Mouse (Mus musculus): ENCODE data around the gene Rhog. TPM values are rescaled to one million over a fixed set of nuclear protein-coding genes. Genes with fewer than 3 reads are reported as not detected.

Gene Rhog
- polyA plus RNA-seq, 1 experiment = 95.1 TPM

- H3K79me2 ChIP-seq (ENCODE audit: control insufficient read depth, insufficient read depth) = peaks cover 92% of the 10 kb centered on the region
- H3K79me3 ChIP-seq (ENCODE audit: low read depth) = peaks cover 65% of the 10 kb centered on the region
- no peak overlapping the region for H3ac ChIP-seq (ENCODE audit: control insufficient read depth, insufficient read length, low read depth)
- TF ChIP-seq USF1 (IDR thresholded peaks at IDR 0.05; ENCODE audit: low read depth) (no peak), CEBPB (IDR thresholded peaks at IDR 0.05; ENCODE audit: low read depth) (no peak), CTCF (IDR thresholded peaks at IDR 0.05; ENCODE audit: control insufficient read depth, insufficient read depth, insufficient read length) (no peak), MYOD1 (IDR thresholded peaks at IDR 0.05; ENCODE audit: control insufficient read depth, insufficient read length, low read depth) (no peak), MAX (IDR thresholded peaks at IDR 0.05) (no peak)
- no peaks in the 10 kb centered on the region for H3K27me3 ChIP-seq (ENCODE audit: control insufficient read depth, insufficient read depth, insufficient read length)
- no peak overlapping the region for H3K4me3 ChIP-seq (ENCODE audit: insufficient read depth, poor library complexity, severe bottlenecking)
- H3K36me3 ChIP-seq (ENCODE audit: control insufficient read depth, insufficient read depth) = peaks cover 18% of the 10 kb centered on the region
Measured at GRCm38 (mm10) chr7:102245775-102246174, 10.1 kb downstream of the Rhog start.

GRCm38 (mm10) chr7:102244782-102245535 is 10.9 kb downstream of the Rhog start:
- peaks cover 65% of the 10 kb centered on the region for H3K79me3 ChIP-seq (ENCODE audit: low read depth)
- H3K27me3 ChIP-seq (ENCODE audit: control insufficient read depth, insufficient read depth, insufficient read length) = no peaks in the 10 kb centered on the region

DNA sequence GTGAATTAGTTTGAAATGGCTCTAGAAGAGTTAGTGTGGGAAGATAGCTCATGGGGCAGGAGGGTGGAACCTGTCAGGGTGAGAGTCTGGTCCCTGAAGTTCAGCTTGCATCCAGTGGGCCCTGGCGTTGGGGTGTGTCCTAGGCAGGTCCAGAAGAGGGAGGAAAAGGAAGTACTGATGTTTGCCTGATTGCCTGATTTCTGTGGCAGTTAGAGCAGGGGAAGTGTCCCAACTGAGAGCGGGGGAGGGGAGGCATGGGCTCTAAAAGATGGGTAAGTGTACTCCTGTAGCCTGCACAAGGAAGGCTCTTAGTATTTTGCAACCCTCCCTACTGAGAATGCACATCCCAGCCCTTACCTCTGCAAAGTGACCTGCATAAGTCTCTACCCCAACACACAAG is 12.0 kb downstream of the Rhog start:
- Histone ChIP-seq H3K36me3 (ENCODE audit: control insufficient read depth, insufficient read depth) (peaks cover 34% of the 10 kb centered on the region), H3K4me3 (ENCODE audit: insufficient read depth, poor library complexity, severe bottlenecking) (no peak overlapping the region), H3K79me3 (ENCODE audit: low read depth) (peaks cover 57% of the 10 kb centered on the region), H3ac (ENCODE audit: control insufficient read depth, insufficient read length, low read depth) (no peak overlapping the region), H3K79me2 (ENCODE audit: control insufficient read depth, insufficient read depth) (peaks cover 87% of the 10 kb centered on the region), H3K27me3 (ENCODE audit: control insufficient read depth, insufficient read depth, insufficient read length) (no peaks in the 10 kb centered on the region)
- TF ChIP-seq MYOD1 (IDR thresholded peaks at IDR 0.05; ENCODE audit: control insufficient read depth, insufficient read length, low read depth) (no peak), MAX (IDR thresholded peaks at IDR 0.05) (no peak), CTCF (IDR thresholded peaks at IDR 0.05; ENCODE audit: control insufficient read depth, insufficient read depth, insufficient read length) (no peak), USF1 (IDR thresholded peaks at IDR 0.05; ENCODE audit: low read depth) (no peak), FOSL1 (IDR thresholded peaks at IDR 0.05; ENCODE audit: insufficient read depth, low read length, poor library complexity, severe bottlenecking) (no peak), MYOG (IDR thresholded peaks at IDR 0.05; ENCODE audit: control insufficient read depth, extremely low read depth, insufficient read length) (no peak), CEBPB (IDR thresholded peaks at IDR 0.05; ENCODE audit: low read depth) (no peak)

More at GRCm38 (mm10) chr7:102244782-102245535, 10.9 kb downstream of the Rhog start:
- Histone ChIP-seq H3K4me3 (ENCODE audit: insufficient read depth, poor library complexity, severe bottlenecking) (no peak overlapping the region), H3K79me2 (ENCODE audit: control insufficient read depth, insufficient read depth) (peaks cover 98% of the 10 kb centered on the region), H3K36me3 (ENCODE audit: control insufficient read depth, insufficient read depth) (peaks cover 26% of the 10 kb centered on the region), H3ac (ENCODE audit: control insufficient read depth, insufficient read length, low read depth) (no peak overlapping the region)
- no peak for TF ChIP-seq CTCF (IDR thresholded peaks at IDR 0.05; ENCODE audit: control insufficient read depth, insufficient read depth, insufficient read length)
- TF ChIP-seq USF1 (IDR thresholded peaks at IDR 0.05; ENCODE audit: low read depth) = no peak
- TF ChIP-seq MAX (IDR thresholded peaks at IDR 0.05) = no peak
- TF ChIP-seq CEBPB (IDR thresholded peaks at IDR 0.05; ENCODE audit: low read depth) = no peak
- no peak for TF ChIP-seq FOSL1 (IDR thresholded peaks at IDR 0.05; ENCODE audit: insufficient read depth, low read length, poor library complexity, severe bottlenecking)
- no peak for TF ChIP-seq MYOG (IDR thresholded peaks at IDR 0.05; ENCODE audit: control insufficient read depth, extremely low read depth, insufficient read length)
- TF ChIP-seq MYOD1 (IDR thresholded peaks at IDR 0.05; ENCODE audit: control insufficient read depth, insufficient read length, low read depth) = no peak

GRCm38 (mm10) chr7:102242917-102243316 is 12.9 kb downstream of the Rhog start:
- Histone ChIP-seq H3K36me3 (ENCODE audit: control insufficient read depth, insufficient read depth) (peaks cover 38% of the 10 kb centered on the region), H3K79me3 (ENCODE audit: low read depth) (peaks cover 47% of the 10 kb centered on the region), H3ac (ENCODE audit: control insufficient read depth, insufficient read length, low read depth) (no peak overlapping the region), H3K79me2 (ENCODE audit: control insufficient read depth, insufficient read depth) (peaks cover 77% of the 10 kb centered on the region), H3K27me3 (ENCODE audit: control insufficient read depth, insufficient read depth, insufficient read length) (no peaks in the 10 kb centered on the region), H3K4me3 (ENCODE audit: insufficient read depth, poor library complexity, severe bottlenecking) (no peak overlapping the region)
- TF ChIP-seq CEBPB (IDR thresholded peaks at IDR 0.05; ENCODE audit: low read depth) (no peak), USF1 (IDR thresholded peaks at IDR 0.05; ENCODE audit: low read depth) (no peak), MAX (IDR thresholded peaks at IDR 0.05) (no peak), MYOD1 (IDR thresholded peaks at IDR 0.05; ENCODE audit: control insufficient read depth, insufficient read length, low read depth) (no peak), FOSL1 (IDR thresholded peaks at IDR 0.05; ENCODE audit: insufficient read depth, low read length, poor library complexity, severe bottlenecking) (no peak)

GRCm38 (mm10) chr7:102242371-102242770 is 13.5 kb downstream of the Rhog start:
- no peak overlapping the region for H3K4me3 ChIP-seq (ENCODE audit: insufficient read depth, poor library complexity, severe bottlenecking)
- H3ac ChIP-seq (ENCODE audit: control insufficient read depth, insufficient read length, low read depth) = no peak overlapping the region
- H3K27me3 ChIP-seq (ENCODE audit: control insufficient read depth, insufficient read depth, insufficient read length) = no peaks in the 10 kb centered on the region
- peaks cover 43% of the 10 kb centered on the region for H3K36me3 ChIP-seq (ENCODE audit: control insufficient read depth, insufficient read depth)
- H3K79me2 ChIP-seq (ENCODE audit: control insufficient read depth, insufficient read depth) = peaks cover 72% of the 10 kb centered on the region
- TF ChIP-seq CTCF (IDR thresholded peaks at IDR 0.05; ENCODE audit: control insufficient read depth, insufficient read depth, insufficient read length) (no peak), MAX (IDR thresholded peaks at IDR 0.05) (no peak), CEBPB (IDR thresholded peaks at IDR 0.05; ENCODE audit: low read depth) (no peak), MYOG (IDR thresholded peaks at IDR 0.05; ENCODE audit: control insufficient read depth, extremely low read depth, insufficient read length) (no peak), MYOD1 (IDR thresholded peaks at IDR 0.05; ENCODE audit: control insufficient read depth, insufficient read length, low read depth) (no peak), FOSL1 (IDR thresholded peaks at IDR 0.05; ENCODE audit: insufficient read depth, low read length, poor library complexity, severe bottlenecking) (no peak), USF1 (IDR thresholded peaks at IDR 0.05; ENCODE audit: low read depth) (no peak)
- peaks cover 42% of the 10 kb centered on the region for H3K79me3 ChIP-seq (ENCODE audit: low read depth)
